Mouse (Mus musculus): ENCODE data around the gene Zhx3.

Gene Zhx3

DNA sequence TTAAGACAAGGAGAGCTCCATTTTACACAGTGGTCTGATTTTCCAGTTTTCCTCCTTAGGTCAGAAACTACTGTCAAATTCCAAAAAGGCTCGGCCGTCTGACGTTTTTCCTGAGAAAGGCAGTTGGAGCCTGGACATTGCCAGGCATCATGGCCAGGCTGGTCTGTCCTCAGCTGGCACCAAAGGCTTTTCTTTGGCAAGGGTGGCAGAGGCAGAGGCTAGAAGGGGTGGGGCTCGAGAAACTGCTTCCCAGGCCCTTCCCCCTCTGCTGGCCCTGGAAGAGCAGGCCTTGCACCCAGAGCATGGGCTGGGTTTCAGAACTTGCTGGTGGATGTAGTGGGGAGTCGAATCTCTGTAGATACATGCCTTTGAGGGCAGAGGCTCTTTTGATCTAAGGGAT is 9.6 kb upstream of the Zhx3 start:
- no peak for DNase-seq (ENCODE audit: low read depth)

DNA sequence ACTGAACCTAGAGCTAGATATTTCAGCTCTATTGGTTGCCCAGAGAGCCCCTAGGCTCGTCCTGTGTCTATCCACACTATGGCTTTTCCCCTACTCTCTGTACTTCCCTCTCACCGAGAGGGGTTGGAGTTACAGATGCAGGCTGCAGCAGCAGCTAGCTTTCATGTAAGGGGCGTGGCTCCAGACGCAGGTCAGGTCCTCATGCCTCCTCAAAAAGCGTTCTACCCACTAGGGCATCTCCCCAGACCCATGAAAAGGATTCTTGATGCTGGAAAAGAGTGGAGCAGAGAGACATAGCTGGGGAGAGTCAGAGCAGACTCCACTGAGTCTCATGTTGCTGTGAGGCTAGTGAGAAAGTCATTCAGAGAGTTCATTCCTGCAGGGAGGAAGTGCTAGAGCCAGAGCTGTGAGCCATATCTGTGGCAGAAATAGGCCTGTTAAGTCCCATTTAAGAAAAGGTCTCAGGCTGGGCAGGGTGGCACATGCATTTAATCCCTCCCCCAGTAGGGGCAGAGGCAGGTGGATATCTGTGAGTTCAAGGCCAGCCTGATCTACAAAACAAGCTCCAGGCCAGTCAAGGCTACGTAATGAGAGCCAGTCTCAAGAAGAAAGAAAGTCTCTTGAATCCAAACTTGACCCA is 8.8 kb upstream of the Zhx3 start:
- no peak for DNase-seq (ENCODE audit: low read depth)

GRCm38 (mm10) chr2:160880453-160881195 is 7.8 kb upstream of the Zhx3 start, which contains the start of gene Lpin3:
TSS of gene Lpin3 (plus strand) at chr2:160880670.
- peak; percentile 24 for DNase-seq (ENCODE audit: low read depth)

DNA sequence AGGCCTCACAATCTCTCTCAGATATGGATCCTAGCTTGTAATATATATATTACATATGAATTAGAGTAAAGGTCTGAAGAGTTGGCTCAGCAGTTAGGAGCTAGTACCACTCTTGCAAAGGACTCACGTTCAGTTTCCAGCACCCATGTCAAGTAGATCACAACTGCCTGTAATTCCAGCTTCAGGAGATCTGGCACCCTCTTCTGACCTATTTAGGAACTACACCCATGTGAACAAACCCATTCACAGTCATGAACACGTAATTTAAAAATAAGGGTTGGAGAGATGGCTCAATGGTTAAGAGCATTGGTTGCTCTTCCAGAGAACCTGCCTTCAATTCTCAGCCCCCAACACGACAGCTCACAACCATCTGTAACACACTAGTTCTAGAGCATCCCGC is 3.3 kb upstream of the Zhx3 start:
- DNase-seq (ENCODE audit: low read depth), result peak; percentile 39

- DNase-seq (ENCODE audit: low read depth), result no peak
Observed at GRCm38 (mm10) chr2:160874231-160874877, 1.6 kb upstream of the Zhx3 start.

GRCm38 (mm10) chr2:160872395-160872794 is 403 bp downstream of the Zhx3 start:
- peak; percentile 23 for DNase-seq (ENCODE audit: low read depth)

DNA sequence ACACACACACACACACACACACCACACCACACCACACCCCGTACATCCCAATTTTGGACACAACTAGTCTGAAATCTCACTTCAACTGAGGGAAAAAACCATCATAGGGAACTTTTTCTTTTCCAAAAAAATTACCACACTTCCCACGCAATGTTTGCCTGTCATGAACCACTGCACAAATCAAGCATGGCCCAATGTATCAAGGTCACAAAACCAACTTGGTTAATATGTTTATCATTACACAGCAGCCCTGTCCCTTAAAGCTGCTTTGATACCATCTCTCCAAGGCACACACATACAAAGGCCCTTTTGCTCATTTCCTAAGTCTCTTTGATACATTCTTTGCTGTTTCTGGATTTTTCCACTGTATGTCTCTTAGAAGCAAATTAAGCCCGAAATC is 1.5 kb downstream of the Zhx3 start:
- no peak for DNase-seq (ENCODE audit: low read depth)

GRCm38 (mm10) chr2:160869446-160869845 is 3.4 kb downstream of the Zhx3 start:
- DNase-seq (ENCODE audit: low read depth), result no peak

- DNase-seq (ENCODE audit: low read depth), result no peak
Observed at GRCm38 (mm10) chr2:160865266-160865665, 7.5 kb downstream of the Zhx3 start.

DNA sequence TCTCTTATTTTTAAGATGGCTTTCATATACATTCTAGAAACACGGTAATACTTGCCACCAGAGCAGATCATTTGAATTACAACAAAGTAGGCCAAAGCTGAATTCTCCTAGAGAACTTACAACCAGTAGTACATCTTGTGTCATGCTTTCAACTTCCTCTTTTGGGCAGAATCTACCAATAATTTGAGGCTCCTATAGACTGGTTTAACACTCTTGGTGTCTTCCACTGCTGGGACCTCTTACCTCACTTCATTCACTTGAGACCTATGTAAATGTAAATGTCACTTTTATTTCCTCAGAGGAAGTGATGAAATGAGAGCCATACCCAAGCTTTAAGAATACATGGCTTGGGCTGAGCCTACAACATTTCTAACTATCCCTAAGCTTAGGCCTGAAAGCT is 8.7 kb downstream of the Zhx3 start:
- DNase-seq (ENCODE audit: low read depth), result peak; percentile 50

DNA sequence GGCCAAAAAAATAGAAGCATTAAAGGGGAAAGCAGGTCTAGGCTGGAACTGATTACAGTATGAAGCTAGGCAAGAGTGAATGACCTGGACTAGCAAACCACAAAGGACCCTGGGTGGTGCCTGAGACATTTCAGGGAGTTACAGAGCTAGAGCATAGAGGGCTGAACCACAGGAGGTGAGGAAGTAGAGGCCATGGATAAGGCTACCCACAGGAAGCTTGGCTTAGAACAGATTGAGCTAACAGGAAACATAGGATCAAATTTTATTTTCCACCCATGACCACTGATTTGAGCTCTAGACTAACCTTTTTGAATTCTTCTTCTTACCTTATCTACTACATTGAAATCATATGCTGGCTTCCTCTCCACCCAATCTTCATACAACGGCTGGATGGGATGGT is 12.4 kb downstream of the Zhx3 start:
- peak; percentile 82 for DNase-seq (ENCODE audit: low read depth)

DNA sequence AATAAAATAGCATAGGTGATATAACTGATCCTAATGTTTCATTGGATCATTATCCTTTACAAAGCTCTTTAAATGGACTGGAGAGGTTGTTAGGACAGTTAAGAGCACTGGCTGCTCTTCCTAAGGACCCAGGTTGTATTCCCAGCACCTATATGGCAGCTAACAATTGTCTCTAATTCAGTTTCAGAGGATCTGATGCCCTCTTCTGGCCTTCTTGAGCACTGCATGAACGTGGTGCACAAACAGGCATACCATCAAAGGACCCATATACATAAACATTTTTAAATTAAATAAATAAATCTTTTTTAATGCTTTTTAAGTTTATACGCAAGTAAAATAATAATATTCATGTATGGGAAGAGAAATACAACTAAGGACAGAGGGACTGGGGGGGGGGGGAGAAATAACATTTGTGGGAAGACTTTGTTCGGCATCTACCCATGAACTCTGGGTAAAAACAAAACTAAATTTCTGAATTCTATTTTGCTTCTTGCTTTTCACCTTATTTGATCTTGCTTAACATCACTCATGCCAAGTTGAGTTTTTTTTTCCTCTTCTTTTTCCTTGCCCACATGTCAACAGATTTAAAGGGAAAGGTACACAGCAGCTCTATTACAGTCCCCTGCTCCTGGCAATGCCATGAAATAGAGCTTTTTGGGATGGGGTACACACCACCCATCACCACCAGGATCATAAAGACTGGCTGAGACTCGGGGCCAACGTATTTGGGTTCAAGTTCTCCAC is 16.3 kb downstream of the Zhx3 start:
- DNase-seq (ENCODE audit: low read depth), result peak; percentile 14

DNA sequence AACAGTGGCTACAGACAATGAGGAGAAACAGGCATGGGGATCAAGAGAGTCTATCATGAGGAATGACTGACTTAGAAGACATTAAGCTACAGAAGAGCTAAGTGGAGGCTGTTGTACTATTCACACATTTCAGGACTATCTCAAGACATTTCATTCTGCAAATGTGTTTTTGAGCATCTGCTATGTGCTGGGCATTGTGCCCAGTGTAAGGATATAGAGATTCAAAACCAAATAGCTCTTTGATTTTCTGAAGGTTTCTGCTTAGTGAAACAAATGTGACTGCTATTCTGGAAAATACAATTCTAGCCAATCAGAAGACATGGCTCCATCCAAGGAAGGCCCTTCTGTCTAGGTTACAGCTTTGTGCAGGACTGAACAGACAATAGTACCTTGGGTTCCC is 18.1 kb downstream of the Zhx3 start:
- no peak for DNase-seq (ENCODE audit: low read depth)

DNA sequence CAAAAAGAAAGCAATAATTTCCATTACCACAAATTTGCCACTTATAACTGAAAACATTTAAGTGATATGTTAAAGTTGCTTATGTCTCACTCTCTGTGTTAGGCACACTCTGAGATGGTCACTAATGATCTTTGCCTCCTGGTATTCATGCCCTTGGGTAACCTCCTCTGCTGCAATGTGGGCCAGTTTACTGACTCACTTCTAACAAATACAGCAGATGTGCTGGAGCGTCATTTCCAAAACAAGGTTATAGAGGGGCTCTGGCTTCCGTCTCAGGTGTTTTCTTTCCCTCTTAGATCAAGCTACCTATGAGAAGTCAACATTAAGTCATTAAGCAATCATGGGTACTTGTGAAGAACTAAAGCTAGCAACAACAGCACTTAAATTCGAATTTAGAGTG is 22.4 kb downstream of the Zhx3 start:
- no peak for DNase-seq (ENCODE audit: low read depth)

- no peak for DNase-seq (ENCODE audit: low read depth)
Observed at GRCm38 (mm10) chr2:160849617-160850240, 23.1 kb downstream of the Zhx3 start.

- DNase-seq (ENCODE audit: low read depth), result no peak
Observed at GRCm38 (mm10) chr2:160848186-160848585, 24.6 kb downstream of the Zhx3 start.

DNA sequence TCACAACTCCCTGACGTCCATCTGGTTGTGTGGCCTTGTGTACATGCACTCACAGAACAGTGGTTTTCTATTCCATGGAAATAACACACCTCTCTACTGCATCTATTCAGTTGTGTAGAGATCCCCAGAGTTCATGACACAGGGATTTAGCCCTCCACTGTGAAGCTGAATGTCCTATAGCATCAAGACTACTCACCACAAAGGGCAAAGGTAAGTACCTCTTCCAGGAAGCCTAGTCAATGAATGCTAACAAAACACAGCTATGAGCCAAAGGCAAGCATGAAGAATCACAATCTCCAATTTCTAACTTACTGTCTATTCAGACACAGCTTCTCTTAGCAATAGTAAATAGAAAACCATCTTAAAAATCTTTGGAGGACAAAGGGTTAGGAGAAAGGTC is 25.1 kb downstream of the Zhx3 start:
- no peak for DNase-seq (ENCODE audit: low read depth)

DNA sequence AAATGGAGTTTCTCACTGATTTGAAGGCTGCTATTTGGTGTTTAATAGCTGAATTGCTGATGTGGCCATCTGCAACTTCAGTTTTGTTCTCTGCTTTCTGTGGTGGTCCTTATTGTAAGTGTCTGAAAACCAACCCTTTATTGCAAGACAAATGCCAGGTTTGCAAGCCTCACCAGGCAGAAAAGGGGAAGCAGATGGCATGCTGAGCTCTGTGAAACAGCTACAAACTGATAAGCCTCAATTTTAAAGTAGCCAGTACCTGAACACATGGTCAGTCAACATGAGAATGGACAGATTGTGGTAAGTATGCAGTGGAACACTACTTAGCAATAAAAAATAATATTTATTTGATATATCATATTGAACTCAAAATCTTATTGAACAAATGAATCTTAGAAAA is 32.0 kb downstream of the Zhx3 start:
- no peak for DNase-seq (ENCODE audit: low read depth)

- no peak for DNase-seq (ENCODE audit: low read depth)
Observed at GRCm38 (mm10) chr2:160810802-160811201, 62.0 kb downstream of the Zhx3 start.

- no peak for DNase-seq (ENCODE audit: low read depth)
Observed at GRCm38 (mm10) chr2:160810376-160810775, 62.4 kb downstream of the Zhx3 start.

- DNase-seq (ENCODE audit: low read depth), result no peak
Observed at GRCm38 (mm10) chr2:160806091-160806521, 66.7 kb downstream of the Zhx3 start.

Measured in 416B (cell line).